Mouse (Mus musculus): ENCODE data around the gene Alg11. TPM values are rescaled to one million over a fixed set of nuclear protein-coding genes. Genes with fewer than 3 reads are reported as not detected.

Gene Alg11
- polyA plus RNA-seq, 1 experiment from 2014 or later, result 9.2 TPM

- Histone ChIP-seq H3K27me3 (no peaks in the 10 kb centered on the region), H3K4me1 (replicated peaks) (peaks cover 33% of the 10 kb centered on the region), H3K27ac (replicated peaks) (peak overlapping the region; percentile 49; the same call in 1 of the 2 replicates), H3K9me3 (replicated peaks) (no peaks in the 10 kb centered on the region), H3K4me2 (no peak overlapping the region), H3K36me3 (replicated peaks) (peaks cover 6% of the 10 kb centered on the region; the same call in 1 of the 2 replicates), H3K9ac (no peak overlapping the region), H3K4me3 (replicated peaks) (no peak overlapping the region)
- ATAC-seq (ENCODE audit: insufficient read depth), result no peak
- 48% methylated on average over 6 of the region's 6 CpGs for WGBS (ENCODE audit: insufficient replicate concordance)
These were observed 20.4 kb upstream of the Alg11 start for GRCm38 (mm10) chr8:22040153-22040509.

- H3K4me1 ChIP-seq (replicated peaks), result peaks cover 39% of the 10 kb centered on the region
- WGBS (ENCODE audit: insufficient replicate concordance), result 68% methylated on average over 3 of the region's 3 CpGs
- no peak overlapping the region for H3K27ac ChIP-seq (replicated peaks)
- no peak overlapping the region for H3K9ac ChIP-seq
- no peaks in the 10 kb centered on the region for H3K9me3 ChIP-seq (replicated peaks)
- H3K4me3 ChIP-seq (replicated peaks), result no peak overlapping the region
- no peak overlapping the region for H3K4me2 ChIP-seq
- no peaks in the 10 kb centered on the region for H3K27me3 ChIP-seq
- 0 out of 2 replicates have a peak, but pooled peaks cover 6% of the 10 kb centered on the region for H3K36me3 ChIP-seq (replicated peaks)
- ATAC-seq (ENCODE audit: insufficient read depth), result no peak
These were observed 18.0 kb upstream of the Alg11 start for GRCm38 (mm10) chr8:22042515-22042914.

- no peaks in the 10 kb centered on the region for H3K36me3 ChIP-seq (replicated peaks)
- H3K27ac ChIP-seq (replicated peaks), result no peak overlapping the region
- no peak overlapping the region for H3K4me2 ChIP-seq
- 70% methylated on average over 12 of the region's 12 CpGs for WGBS (ENCODE audit: insufficient replicate concordance)
- no peaks in the 10 kb centered on the region for H3K27me3 ChIP-seq
- no peak overlapping the region for H3K9ac ChIP-seq
- no peak overlapping the region for H3K4me3 ChIP-seq (replicated peaks)
- no peak for ATAC-seq (ENCODE audit: insufficient read depth)
- H3K9me3 ChIP-seq (replicated peaks), result no peaks in the 10 kb centered on the region
- peaks cover 42% of the 10 kb centered on the region for H3K4me1 ChIP-seq (replicated peaks)
These were observed 16.8 kb upstream of the Alg11 start for GRCm38 (mm10) chr8:22043706-22044105.

GRCm38 (mm10) chr8:22047699-22048464 lies 12.6 kb upstream of the Alg11 start:
- Histone ChIP-seq H3K4me2 (no peak overlapping the region), H3K27me3 (no peaks in the 10 kb centered on the region), H3K27ac (replicated peaks) (peak overlapping the region; percentile 54; the same call in 1 of the 2 replicates), H3K9ac (no peak overlapping the region), H3K4me3 (replicated peaks) (no peak overlapping the region), H3K36me3 (replicated peaks) (0 out of 2 replicates have a peak, but pooled peaks cover 3% of the 10 kb centered on the region), H3K9me3 (replicated peaks) (no peaks in the 10 kb centered on the region), H3K4me1 (replicated peaks) (peaks cover 23% of the 10 kb centered on the region)
- WGBS (ENCODE audit: insufficient replicate concordance), result 76% methylated on average over 2 of the region's 2 CpGs
- peak; percentile 80 for ATAC-seq (ENCODE audit: insufficient read depth)

GRCm38 (mm10) chr8:22054674-22055491 lies 5.6 kb upstream of the Alg11 start:
- ATAC-seq (ENCODE audit: insufficient read depth), result peak; percentile 76
- Histone ChIP-seq H3K9ac (peak overlapping the region; percentile 11; the same call in 1 of the 2 replicates), H3K27me3 (no peaks in the 10 kb centered on the region), H3K36me3 (replicated peaks) (peaks cover 11% of the 10 kb centered on the region; the same call in 1 of the 2 replicates), H3K4me1 (replicated peaks) (peaks cover 62% of the 10 kb centered on the region), H3K4me2 (peak overlapping the region; percentile 90), H3K9me3 (replicated peaks) (no peaks in the 10 kb centered on the region), H3K27ac (replicated peaks) (peak overlapping the region; percentile 83), H3K4me3 (replicated peaks) (peak overlapping the region; percentile 24)
- 25% methylated on average over 12 of the region's 12 CpGs for WGBS (ENCODE audit: insufficient replicate concordance)

- 0 out of 2 replicates have a peak overlapping the region, but pooled peaks have one; percentile 6 for H3K9ac ChIP-seq
- no peaks in the 10 kb centered on the region for H3K27me3 ChIP-seq
- no peak for ATAC-seq (ENCODE audit: insufficient read depth)
- peaks cover 11% of the 10 kb centered on the region; the same call in 1 of the 2 replicates for H3K36me3 ChIP-seq (replicated peaks)
- whole genome bisulfite sequencing (ENCODE audit: insufficient replicate concordance), result 53% methylated on average over 2 of the region's 2 CpGs
- no peaks in the 10 kb centered on the region for H3K9me3 ChIP-seq (replicated peaks)
- H3K4me3 ChIP-seq (replicated peaks), result peak overlapping the region; percentile 24
- peaks cover 62% of the 10 kb centered on the region for H3K4me1 ChIP-seq (replicated peaks)
- H3K4me2 ChIP-seq, result peak overlapping the region; percentile 90
- H3K27ac ChIP-seq (replicated peaks), result peak overlapping the region; percentile 83
These were observed 5.0 kb upstream of the Alg11 start for GRCm38 (mm10) chr8:22055492-22055877.

GRCm38 (mm10) chr8:22056850-22057249 lies 3.7 kb upstream of the Alg11 start:
- 22% methylated on average over 3 of the region's 3 CpGs for WGBS (ENCODE audit: insufficient replicate concordance)
- no peak for ATAC-seq (ENCODE audit: insufficient read depth)
- Histone ChIP-seq H3K36me3 (replicated peaks) (peaks cover 12% of the 10 kb centered on the region; the same call in 1 of the 2 replicates), H3K4me2 (peak overlapping the region; percentile 90), H3K27me3 (no peaks in the 10 kb centered on the region), H3K4me3 (replicated peaks) (0 out of 2 replicates have a peak overlapping the region, but pooled peaks have one; percentile 1), H3K9ac (no peak overlapping the region), H3K9me3 (replicated peaks) (no peaks in the 10 kb centered on the region), H3K4me1 (replicated peaks) (peaks cover 70% of the 10 kb centered on the region), H3K27ac (replicated peaks) (peak overlapping the region; percentile 83)

GRCm38 (mm10) chr8:22058368-22058767 lies 2.2 kb upstream of the Alg11 start:
- peak overlapping the region; percentile 78 for H3K4me3 ChIP-seq (replicated peaks)
- 12% methylated on average over 9 of the region's 9 CpGs for WGBS (ENCODE audit: insufficient replicate concordance)
- H3K27ac ChIP-seq (replicated peaks), result peak overlapping the region; percentile 83
- peak overlapping the region; percentile 90 for H3K4me2 ChIP-seq
- H3K4me1 ChIP-seq (replicated peaks), result peaks cover 75% of the 10 kb centered on the region
- H3K36me3 ChIP-seq (replicated peaks), result peaks cover 17% of the 10 kb centered on the region
- peak; percentile 15 for ATAC-seq (ENCODE audit: insufficient read depth)
- no peaks in the 10 kb centered on the region for H3K9me3 ChIP-seq (replicated peaks)
- H3K27me3 ChIP-seq, result no peaks in the 10 kb centered on the region
- H3K9ac ChIP-seq, result peak overlapping the region; percentile 45

- no peak for ATAC-seq (ENCODE audit: insufficient read depth)
- WGBS (ENCODE audit: insufficient replicate concordance), result 15% methylated on average over 11 of the region's 11 CpGs
- peak overlapping the region; percentile 90 for H3K4me2 ChIP-seq
- H3K4me3 ChIP-seq (replicated peaks), result peak overlapping the region; percentile 78
- peak overlapping the region; percentile 83 for H3K27ac ChIP-seq (replicated peaks)
- H3K9ac ChIP-seq, result peak overlapping the region; percentile 87
- no peaks in the 10 kb centered on the region for H3K9me3 ChIP-seq (replicated peaks)
- peaks cover 66% of the 10 kb centered on the region for H3K4me1 ChIP-seq (replicated peaks)
- H3K27me3 ChIP-seq, result no peaks in the 10 kb centered on the region
- H3K36me3 ChIP-seq (replicated peaks), result peaks cover 18% of the 10 kb centered on the region
These were observed 1.3 kb upstream of the Alg11 start for GRCm38 (mm10) chr8:22059153-22059738.

- H3K4me1 ChIP-seq (replicated peaks), result peaks cover 59% of the 10 kb centered on the region
- peak within 1 kb of the TSS; percentile 78 for H3K4me3 ChIP-seq (replicated peaks)
- no peaks in the 10 kb centered on the region for H3K27me3 ChIP-seq
- H3K9ac ChIP-seq, result peak within 1 kb of the TSS; percentile 87
- WGBS (ENCODE audit: insufficient replicate concordance), result under 1% methylated on average over 44 of the region's 46 CpGs
- ATAC-seq (ENCODE audit: insufficient read depth), result peak; percentile 66
- H3K4me2 ChIP-seq, result peak within 1 kb of the TSS; percentile 90
- peak within 1 kb of the TSS; percentile 83 for H3K27ac ChIP-seq (replicated peaks)
- no peaks in the 10 kb centered on the region for H3K9me3 ChIP-seq (replicated peaks)
- peaks cover 23% of the 10 kb centered on the region for H3K36me3 ChIP-seq (replicated peaks)
These were observed 588 bp upstream of the Alg11 start, which contains the start of gene Atp7b for GRCm38 (mm10) chr8:22059821-22060445. Gene Atp7b, minus strand, starts transcription at chr8:22060305.

Data from liver, embryonic 15.5 days (tissue).